Mouse (Mus musculus) kidney, postnatal 4 days (tissue): Measurements from ENCODE around the gene Myo16.
A peak's percentile ranks its signal among the peaks of the same experiment; 100 is the strongest.

ENCODE experiments used
- DNase-seq, 2 experiments: peaks; one replicate each; pipeline ENCODE4 v3.0.0; 2021; ENCODE audit warnings: mixed read lengths in 2 of 2

Myo16 gene

DNA sequence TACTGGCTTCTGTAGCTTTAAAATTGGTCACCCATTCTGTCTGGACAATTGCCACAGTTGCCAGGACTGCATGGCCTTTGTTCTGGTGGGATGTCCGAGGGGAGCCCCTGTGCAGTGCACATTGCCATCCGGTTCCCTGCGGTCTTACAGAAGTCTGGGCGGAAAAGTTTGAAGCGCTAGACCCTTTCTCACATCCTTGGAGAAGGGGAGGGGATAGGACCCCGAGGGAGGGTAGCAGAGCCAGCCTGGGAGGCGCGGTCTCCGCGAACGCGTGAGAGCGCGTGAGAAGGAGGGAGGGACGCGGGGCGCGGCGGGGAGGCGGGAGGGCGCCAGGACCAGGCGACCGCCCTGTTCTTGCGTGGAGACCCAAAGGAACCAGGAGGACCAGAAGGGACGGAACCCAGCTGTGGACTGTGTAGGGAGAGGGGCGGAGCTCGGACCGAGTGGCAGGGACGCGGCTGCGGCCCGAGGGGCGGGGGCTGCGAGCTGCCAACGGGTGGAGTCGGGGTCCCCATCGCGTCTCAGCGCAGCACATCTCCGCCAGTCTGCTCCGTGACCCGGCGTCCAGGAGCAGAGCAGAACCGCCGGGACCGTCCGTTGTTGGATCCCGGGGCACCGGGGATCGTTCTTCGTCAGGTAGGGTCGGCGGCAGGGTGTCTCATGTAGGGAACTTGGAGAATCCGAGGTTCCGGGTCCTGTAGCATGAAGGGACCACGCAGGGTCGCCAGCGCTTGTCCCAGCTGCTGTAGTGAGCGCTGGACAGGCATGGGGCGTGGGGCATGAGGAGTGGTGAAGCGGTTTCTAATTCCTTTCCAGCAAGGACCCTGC lies at the start of gene Myo16:
Gene Myo16 (plus strand): TSS at position 301 of the 828 bp plus-strand sequence.
- peak; percentile 55 to 60 for DNase-seq

DNA sequence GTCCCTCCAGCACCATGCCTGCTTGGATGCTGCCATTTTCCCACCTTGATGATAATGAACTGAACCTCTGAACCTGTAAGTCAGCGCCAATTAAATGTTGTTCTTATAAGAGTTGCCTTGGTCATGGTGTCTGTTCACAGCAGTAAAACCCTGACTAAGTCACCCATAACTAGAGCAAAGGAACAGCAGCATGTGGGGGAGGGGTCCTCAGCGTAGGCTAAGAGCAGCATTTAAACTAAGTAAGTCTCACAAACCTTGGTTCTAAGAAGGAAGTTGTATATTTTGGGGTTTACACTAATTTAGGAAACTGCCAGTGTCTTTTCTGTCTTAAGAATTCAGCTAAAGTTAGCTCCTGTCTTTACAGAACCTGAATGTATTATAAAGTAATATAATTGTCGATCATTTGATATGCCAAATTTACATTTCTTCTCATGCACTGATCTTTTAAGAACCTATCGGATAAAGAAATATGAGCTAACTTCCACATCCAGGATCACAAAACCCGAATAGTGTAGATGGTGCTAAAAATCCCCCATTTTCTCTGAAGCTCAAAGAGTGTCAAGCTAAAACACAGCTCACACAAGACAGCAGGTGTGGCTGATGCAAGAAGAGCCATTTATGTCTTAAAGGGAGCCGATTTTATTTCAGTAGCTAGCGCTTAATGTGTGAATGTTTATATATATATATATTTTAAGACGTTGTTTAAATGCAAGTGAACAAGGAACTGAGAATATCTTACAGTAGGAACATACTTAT lies 45.0 kb upstream of the Myo16 start:
- no peak for DNase-seq

DNA sequence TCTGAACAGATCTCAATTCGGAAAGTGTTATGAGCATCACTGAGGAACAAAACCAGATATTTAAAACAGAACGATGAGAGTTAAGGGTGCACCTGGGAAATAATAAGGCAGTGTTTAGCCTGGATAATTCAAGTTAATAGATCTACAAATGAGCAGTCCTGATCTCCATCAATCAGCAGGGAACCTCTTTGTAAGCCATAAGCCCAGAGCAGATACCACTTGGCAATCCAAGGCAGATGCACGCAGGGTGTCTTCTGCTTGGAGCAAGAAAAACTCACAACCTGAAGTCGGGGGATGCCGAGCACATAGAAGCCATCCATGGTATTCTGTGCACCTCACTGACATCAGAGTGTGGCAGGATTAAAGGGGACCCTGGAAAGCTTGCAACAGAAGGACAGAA lies 31.0 kb upstream of the Myo16 start:
- no peak for DNase-seq

DNA sequence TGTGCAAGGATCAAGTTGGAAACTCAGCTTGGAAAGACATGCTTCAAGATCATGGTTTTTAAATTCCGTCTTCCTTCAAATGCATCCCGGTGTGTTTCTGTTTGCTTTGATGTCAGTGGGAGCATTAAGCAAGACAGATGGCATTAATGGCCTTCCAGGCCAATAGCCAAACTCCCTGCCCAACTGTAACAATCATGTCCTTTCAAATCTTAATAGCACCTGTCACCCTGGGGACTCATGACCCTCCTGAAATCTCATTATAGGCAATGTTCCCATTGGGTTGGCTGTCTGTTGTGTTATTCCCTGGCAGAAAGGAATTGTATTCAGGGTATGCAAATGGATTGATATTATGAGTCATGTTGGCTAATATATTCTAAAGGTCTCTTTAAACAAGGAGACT lies 30.3 kb upstream of the Myo16 start:
- no peak for DNase-seq

DNA sequence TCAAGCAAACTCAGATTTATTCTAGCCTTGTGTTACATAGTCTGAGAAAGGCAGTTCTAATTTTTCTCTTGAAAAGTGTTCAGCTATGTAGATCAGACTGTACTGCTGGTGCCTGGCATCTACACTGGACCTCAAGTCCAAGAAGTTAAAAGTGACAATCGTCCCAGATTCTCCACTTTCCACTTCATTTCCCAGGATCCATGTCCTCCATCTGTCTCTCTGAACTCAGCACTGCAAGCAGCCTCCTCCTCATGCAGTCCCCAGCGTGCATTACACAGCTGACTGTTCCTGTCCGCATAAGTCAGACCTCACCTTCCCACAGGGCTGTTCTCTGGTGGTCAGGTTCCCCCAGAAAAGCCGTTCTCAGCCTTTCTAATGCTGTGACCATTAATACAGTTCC lies 28.0 kb upstream of the Myo16 start:
- DNase-seq = no peak

DNA sequence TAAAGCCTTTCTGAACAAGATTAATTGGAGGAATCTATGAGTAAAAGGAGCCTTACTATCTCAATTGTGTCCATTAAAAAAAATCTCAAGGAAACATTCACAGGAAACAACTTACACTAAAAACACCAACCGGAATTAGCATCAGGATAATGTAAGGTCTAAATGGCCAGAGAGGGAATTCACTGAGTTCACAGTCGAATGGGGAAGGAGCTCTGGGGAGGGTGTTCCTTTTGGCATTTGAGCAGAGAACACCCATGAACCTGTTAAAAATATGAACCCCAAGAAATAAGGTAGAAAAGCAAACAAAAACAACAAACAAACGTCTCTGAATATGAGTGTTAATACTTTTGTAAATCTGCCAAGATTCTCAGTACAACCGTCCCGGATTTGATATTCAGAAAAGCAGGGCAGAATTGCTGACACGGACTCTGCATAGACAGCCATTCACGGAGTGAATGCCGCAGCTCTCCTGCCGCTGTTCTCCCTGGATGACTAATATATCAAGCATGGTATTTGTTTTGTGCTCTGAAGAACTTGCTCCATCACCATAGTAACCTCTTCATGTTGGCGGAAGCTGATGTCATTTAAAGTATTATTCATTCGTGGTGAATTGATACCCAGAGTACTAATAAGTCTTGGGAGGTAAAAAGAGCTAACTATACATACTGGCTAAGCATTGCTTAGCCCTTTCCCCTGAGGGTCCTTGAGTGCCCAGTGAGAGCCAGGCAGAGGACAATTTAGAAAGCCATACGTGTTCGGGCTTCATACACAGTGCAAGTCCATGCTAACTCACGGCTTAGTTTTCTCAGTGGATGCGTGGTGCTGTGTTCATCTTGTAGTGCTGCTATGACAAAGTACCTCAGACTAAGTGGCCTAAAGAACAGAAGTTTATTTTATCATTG lies 22.9 kb upstream of the Myo16 start:
- DNase-seq = no peak

DNA sequence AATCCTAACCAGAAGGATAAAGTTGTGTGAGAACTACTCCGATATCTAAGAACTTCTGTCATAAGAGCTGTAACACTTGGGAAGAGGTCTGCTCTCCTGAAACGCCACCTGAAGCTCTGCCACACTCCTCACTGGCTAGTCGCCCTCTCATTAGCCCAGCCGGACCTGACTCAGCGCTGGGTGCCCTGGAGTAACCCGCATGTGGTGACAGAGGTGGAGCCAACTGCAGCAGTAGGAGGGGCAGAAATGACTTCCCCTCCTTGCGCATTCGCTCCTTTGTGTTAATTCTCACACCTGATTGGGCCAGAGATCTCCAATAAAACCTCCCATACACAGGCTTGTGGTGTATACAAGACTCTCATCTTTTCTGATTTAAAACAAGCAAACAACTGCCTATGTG lies 14.2 kb upstream of the Myo16 start:
- DNase-seq = peak in 1 of 2 experiments; percentile 2

DNA sequence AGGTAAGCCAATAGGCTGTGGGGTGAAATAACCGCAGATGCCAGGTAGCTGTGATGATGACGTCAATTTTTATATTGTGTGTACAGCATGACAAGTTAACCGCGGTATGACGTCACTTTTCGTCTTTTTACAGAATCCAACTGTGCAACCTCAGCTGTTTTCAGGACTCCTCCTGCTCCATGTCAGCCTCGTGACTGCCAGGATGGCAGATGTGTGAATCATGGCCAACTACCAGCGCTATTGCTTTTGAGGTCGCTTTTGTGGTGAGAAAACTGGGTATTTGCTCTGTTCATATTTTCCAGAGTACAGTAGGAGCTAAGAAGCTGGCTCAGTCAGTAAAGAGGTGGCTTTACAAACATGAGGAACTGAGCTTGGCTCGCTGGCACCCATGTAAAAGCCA lies 9.8 kb upstream of the Myo16 start:
- no peak for DNase-seq

DNA sequence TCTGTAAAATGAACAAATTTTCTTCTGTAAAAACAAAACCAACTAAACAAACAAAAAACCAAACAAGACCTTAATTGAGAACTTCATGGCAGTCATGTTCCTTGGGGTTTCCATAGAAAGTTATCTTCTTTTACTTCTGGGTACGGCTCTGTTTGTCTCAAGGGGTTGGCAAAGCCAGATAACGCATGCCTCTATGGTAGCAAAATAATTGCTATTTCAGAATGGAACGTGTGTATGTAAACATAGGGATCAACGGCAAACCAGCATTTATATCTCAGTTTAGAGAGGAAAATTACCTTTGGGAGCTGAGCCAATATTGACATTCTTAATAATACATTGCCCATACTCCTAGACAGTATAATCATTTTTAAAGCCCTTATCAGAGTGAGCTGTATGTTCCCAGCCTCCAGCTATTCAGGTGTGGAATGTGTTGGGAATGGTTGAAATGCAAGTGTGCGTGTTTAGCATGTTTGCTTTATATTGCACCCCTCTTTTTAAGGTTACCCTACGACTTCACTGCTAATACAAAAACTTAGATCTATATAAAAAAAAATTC lies 1.9 kb upstream of the Myo16 start:
- DNase-seq = no peak

DNA sequence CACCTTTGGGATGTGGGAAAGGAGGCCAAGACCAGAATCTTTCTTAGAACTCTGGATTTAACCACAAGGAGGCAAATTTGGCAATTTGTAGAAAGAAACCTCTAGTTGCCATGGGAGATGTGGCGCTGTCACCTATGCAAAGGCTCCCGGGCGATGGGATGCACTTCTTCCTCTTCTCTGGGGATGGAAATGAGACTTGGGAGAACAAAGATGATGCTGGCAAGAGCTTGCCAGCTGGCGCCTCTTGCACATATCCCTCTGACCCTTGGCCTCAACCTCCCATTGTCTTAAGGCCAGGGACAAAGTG lies 681 bp downstream of the Myo16 start:
- DNase-seq = no peak

DNA sequence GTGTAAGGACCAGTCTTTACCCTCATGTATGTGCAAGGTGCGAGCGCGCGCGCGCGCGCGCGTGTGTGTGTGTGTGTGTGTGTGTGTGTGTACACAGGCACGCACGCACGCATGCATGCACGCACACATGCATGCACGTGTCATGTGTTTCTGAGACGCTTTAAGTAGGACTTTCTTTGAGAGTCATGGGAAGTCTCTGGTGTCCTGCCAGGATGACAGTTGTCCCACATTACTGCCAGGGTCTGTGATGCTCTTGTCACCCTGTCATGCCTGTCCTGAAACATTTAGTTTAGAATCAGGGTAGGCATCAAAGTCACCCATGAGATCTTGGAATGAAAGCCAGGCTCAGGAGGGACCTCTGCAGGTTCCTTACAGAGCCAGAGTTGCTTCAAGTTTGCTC lies 1.4 kb downstream of the Myo16 start:
- no peak for DNase-seq

DNA sequence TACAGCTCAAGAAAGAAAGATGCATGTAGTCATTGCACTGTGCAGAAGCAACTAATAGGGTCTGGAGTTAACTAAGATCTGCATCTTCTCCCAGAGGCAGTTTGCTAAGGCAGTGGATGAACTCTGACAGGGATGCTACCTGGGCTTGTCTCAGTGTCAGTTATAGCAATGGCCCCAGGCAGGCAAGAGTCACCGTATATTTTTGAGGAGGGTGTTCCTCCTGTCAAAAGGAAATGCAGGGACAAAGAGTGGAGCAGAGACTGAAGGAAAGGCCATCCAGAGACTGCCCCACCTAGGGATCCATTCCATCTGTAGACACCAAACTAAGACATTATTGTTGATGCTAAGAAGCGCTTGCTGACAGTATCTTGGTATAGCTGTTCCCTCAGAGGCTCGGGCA lies 7.4 kb downstream of the Myo16 start:
- no peak for DNase-seq

DNA sequence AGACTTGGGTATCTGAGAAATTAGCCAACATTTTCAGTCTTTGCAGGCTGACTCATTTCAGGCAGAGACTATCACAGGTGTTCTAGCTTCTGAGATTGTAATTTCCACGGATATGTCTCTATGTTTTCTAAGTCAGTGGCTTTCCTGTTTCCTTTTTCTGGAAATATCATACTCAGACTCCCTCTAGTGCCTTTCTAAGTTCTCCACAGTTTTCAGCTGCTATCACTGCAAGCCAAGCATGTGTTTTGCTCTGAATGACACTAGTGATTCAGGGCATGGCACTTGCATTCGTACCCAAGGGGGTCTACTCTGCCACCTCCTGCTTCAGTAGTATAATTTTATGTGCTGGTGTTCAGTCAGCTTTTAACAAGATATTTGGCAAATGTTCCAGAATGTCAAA lies 11.2 kb downstream of the Myo16 start:
- no peak for DNase-seq

DNA sequence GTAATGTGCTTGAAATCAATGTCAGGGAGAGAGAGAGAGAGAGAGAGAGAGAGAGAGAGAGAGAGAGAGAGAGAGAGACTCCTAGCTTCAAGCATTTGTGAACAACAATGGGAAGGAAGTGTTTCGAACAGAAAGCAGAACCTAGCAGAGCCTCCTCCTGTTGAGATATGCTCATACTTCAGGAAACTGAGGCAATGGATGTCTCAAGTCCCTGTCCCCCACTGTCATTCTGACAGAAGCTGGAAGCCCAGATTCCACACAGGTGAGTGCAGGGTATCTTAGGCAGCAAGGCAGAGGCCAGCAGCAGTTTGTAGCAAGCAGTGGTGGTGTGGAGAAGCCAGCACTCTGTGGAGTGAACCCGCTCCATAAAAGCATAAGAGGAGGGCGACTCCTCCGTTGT lies 14.6 kb downstream of the Myo16 start:
- DNase-seq = no peak

DNA sequence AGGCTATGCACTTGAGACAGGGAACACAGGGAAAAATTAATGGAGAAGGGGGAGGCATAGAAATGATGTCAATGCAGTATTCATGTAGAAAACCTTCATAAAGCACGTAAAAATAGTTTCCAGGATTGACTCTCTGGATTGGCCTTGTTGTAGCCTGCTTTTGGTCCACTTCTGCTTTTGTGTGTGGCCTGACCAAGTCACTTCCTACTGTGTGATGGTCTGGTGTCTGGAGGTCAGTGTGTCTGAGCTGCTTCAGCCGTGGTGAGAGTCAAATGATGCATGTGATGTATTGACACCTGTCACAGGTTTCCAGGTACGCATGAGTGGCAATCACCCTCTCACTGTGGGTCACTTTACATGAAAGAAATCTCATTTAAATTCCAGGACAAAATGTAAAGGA lies 16.2 kb downstream of the Myo16 start:
- DNase-seq = no peak

DNA sequence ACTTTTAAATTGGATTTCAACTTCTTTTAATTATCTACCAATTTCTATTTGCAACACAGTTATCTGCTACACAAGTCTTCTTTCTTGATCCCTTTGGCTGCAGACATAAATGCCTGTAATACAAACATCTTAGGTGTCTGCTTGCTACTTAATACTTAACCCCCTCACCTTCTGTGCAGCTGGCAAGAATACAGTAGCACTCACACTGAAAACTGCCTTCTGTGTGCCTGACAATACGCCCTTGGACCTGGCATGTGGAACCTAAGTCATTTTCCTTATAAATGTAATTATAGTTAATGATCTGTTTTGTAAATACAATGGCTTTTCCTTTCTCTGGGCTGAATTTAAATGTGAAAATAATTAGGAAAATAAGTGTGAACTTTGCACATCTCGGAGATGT lies 17.6 kb downstream of the Myo16 start:
- no peak for DNase-seq

DNA sequence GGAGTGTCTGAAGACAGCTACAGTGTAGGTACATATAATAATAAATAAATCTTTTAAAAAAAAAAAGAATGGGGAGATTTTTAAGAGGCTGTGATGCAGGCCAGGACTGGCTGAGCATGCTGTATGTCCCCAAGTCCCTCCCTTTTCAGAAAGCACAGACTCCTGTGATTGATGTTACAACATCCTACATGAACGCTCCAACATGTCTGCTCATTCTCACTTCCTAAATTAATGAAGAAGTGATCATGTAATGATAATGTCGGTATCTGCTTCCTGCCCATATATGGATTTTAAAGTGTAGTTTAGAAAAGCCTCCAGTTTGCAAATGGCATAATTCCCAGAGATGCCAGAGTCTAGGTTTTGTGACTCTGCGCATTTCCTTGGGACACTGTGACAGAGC lies 18.6 kb downstream of the Myo16 start:
- no peak for DNase-seq

DNA sequence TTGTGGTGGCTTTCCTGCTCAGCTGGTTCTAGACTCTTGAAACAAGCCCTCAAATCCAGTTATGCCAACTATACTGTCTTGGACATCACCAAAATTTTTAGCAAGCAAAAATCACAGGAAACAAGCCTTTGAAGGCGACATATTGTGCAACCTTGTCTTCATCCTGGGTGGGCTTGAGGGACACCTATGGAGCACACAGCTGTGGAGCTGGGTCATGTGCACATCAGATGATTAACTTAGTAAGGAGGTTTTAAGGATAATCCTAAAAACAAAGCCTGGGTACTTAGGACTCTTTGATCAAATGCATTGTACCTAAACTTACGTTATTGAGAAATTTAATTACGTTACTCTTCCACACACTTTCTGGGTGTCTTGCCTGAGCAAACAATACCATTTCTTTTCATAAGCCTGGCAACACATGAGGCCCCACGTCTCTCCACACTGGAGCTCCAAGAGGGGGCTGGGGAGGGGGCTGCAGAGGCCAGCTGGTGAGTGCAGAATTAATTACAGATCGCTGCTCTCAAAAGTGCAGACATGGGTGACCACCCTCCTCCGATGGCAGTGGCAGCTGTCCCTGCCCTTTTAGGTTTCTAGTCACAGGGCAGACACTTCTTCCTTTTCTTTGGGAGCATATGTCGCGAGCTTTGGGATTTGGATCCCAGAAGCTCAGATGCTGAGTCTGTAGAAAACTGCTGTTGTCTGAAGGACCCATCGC lies 19.5 kb downstream of the Myo16 start:
- no peak for DNase-seq

DNA sequence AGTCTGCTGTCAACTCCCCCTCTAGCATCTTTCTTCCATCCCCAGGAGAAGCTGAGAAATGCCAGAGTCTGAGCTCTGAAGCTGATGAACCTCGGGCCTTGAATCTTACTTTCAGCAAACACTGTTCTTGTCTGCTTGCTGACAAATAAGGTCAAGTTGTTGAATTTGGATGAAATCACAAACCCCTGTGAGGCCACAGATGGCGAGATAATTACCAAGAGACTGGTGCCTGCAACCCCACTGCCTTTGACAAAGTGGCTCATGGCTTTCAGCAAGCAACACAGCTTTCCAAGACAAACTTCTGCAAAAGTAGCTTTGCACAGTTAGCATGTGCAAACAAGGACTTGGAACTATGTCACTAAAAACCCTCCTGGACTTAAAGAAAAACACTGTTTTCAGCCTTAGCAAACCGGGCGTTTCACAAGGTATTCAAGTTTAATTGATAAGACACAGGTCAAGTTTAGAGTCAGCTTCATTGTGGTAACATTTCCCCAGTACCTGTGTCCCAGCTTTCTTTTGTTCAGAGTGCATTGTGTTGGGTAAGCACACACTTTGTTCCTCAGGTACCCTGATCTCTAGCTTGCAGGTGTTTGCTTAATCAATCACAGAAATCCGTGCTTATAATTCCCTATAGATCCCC lies 20.6 kb downstream of the Myo16 start:
- DNase-seq = no peak

DNA sequence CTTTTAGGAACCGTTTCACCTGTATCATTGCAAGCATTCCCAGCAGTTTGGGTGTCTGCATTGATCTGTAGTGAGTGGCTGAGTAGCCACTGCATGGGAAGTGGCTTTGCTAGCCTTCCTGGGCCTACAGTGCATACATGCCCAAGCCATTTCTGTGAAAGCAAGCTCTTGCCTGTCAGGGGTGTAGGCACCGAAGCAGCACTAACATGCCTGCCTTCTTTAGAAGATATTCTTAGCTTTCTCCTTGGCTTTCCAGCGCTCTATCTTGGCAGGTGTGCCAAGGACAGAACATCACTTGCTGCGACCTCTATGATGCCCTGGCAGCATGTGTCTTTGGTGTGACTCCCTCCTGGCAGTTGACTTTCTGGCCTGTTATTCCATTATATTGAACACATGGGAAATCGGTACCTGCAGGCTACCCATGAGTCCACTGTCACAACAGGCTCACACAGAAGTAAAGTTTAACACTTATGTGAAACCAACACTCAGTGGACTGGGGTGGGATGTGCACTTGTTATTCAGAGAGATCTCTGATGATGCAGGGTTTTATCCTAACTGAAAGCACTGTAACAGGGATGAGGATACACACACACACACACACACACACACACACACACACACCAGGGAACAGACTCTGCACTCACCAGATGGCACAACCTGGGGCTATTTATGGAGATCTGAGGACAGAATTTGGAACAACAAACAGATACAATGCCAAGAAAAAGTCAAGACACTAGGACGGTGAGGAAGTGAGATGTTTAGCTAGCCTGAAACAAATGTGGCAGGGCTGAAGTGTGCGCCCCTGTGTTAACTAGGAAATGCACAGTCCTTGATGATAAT lies 21.4 kb downstream of the Myo16 start:
- no peak for DNase-seq

DNA sequence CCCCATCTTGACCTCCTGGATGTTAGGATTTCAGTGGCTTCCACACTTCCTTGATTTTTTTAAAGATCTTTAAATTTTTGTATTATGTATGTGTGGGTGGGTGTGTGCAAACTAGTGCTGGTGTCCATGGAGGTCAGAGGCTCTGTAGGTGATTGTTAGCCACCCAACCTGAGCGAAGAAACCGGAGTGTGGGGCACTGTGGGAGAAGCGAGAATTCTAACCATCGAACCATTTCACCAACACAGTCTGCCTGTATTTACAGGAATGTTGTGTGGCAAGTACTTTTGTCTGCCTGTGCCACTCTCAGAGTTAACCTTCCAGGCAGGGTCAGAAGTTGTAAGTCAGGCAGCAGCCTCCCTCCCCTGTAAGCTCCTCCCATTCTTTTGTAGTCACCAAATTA lies 22.3 kb downstream of the Myo16 start:
- DNase-seq = no peak
